Mouse (Mus musculus): ENCODE data around the gene Unc5cl.

DNA sequence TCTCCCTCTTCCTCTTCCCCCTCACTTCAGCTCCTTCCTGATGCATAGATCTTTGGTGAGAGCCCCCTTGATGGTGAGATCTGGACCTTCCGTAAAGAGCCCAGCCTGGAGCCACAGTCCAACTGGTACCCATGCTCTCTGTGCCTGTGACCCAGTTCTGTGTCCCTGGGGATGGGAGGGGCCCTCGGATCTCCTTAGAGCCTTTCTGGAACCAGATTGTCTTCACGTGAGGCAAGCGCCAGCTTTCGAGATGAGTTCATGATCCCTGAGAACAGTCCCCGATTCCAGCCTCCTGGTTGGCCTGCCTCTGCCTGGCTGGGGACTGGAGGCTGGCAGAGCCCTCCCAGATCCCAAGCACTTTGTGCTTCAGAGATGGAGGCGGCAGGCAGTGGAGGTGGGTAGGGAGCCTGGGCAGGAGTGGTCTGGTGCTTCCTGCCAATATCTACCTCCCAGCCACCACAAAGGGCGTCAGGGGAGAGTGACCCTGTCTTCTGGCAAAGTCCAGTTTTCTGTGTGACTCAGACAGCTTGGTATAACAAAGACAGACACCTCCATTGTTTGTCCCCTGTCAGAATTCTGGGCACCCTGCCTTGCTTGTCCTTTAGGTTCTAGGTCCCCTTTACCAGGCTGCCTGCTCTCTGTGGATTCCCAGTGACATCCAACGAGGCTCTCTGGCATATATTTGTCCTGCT is 2.8 kb upstream of the Unc5cl start:
- TF ChIP-seq CTCF (IDR thresholded peaks at IDR 0.05; ENCODE audit: extremely low read depth, insufficient read depth, insufficient read length, insufficient replicate concordance) (no peak), POLR2A (IDR thresholded peaks at IDR 0.05; ENCODE audit: low read depth, low read length) (no peak)
